Mouse (Mus musculus): ENCODE results near the gene Cpt1c. TPM values are rescaled to one million over a fixed set of nuclear protein-coding genes. Genes with fewer than 3 reads are reported as not detected.

Gene Cpt1c
- 110 and 111 TPM in 2 replicates for polyA plus RNA-seq (2012; rRNA removed)

GRCm38 (mm10) chr7:44974383-44975116 is at the start of gene Cpt1c:
Gene Cpt1c, minus strand, starts transcription at chr7:44974851.

GRCm38 (mm10) chr7:45017242-45018061 is 42.8 kb upstream of the Cpt1c start, which contains the start of gene Rras:
Gene Rras, plus strand, starts transcription at chr7:45017961.

GRCm38 (mm10) chr7:45015957-45016612 is 41.4 kb upstream of the Cpt1c start, which contains the start of gene Scaf1:
Gene Scaf1, minus strand, starts transcription at chr7:45016363.

DNA sequence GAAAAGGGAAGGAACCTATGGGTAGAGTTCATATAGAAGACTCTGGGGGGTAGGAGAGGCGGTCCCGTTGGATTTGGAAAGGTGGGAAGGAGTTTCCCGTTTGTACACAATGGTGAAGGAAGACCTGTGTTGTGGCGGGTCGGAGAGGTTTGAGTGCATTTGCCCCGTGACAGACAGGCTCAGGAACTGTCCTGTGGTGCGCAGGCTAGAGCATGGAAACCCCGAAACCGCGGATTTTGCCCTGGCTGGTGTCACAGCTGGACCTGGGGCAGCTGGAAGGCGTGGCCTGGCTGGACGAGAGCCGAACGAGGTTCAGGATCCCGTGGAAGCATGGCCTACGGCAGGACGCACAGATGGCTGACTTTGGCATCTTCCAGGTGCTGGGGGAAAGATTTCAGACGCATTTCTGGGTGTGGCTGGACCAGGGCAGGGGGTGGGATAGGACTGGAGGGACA is 23.9 kb upstream of the Cpt1c start, which contains the start of gene Bcl2l12:
TSS of gene Bcl2l12 (minus strand) at position 212 of the 455 bp plus-strand sequence.

GRCm38 (mm10) chr7:44997231-44997939 is 22.7 kb upstream of the Cpt1c start, which contains the start of gene Irf3:
Gene Irf3, plus strand, starts transcription at chr7:44997648.

DNA sequence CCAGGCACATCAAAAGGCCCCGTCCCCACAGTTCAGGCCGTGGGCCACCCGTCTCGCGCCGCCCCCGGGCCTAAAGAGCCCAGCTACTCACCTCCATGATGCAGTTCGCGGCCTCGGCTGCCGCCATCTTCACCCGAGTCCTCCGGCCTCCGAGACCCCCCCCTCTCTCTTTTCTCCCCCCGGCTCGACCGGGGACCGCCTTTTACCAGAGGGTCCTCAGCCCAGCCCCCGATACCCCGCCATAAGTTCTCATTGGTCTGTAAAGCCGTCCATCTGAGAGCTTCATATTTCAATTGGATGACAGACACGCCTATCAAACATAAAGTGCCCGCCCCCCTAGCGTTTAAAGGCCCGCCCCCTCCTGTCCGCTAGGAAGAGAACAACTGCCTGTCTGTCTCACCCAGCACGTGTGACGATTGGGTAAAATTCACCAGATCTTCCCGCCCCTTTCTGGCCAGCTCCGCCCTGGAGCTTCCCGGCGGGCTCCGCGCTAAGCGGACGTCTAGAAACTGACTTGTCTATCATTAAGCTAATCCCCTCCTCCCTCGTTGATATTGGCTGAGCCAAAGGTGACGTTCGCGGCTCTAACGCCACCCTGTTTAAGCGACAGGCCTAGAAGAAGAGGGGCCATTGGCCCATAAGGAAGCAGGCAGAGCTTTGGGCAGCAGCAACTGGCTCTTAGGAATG is 11.7 kb upstream of the Cpt1c start, which contains the start of gene Prmt1:
TSS of gene Prmt1 (minus strand) at position 377 of the 687 bp plus-strand sequence.

DNA sequence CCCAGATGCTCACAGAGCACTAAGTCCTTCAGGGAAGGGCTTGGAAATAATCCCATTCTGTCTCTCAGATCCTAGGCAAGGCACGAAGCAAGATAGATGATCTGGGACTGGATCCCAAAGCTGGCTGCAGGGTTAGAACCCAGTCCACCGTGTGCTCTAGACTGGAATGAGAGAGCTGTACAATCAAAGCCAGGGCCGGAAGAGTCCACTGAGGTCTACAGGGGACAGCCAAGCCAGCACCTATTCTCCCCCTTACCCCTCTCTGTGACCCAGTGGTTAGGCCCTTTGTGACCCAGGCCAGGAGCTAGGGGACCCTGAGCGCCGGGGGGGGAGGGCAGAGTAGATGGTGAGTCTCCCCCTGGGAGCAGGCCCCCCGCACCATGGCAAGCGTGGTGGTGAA is 31.7 kb downstream of the Cpt1c start, which contains the start of gene Tsks:
TSS of gene Tsks (plus strand) at position 301 of the 400 bp plus-strand sequence.

GRCm38 (mm10) chr7:44929204-44930151 is 45.2 kb downstream of the Cpt1c start, which contains the start of gene Ap2a1:
Gene Ap2a1, minus strand, starts transcription at chr7:44929496.

Other genes with a start within 250 kb of the Cpt1c start
- 35.3 and 40.3 TPM in 2 replicates for gene Vrk3, start 226.4 kb downstream of the Cpt1c start, polyA plus RNA-seq (2012; rRNA removed)
- gene Zfp473, start 223.8 kb downstream of the Cpt1c start, polyA plus RNA-seq (2012; rRNA removed) = 0.84 and 1.0 TPM in 2 replicates
- 72.4 and 77.2 TPM in 2 replicates for gene Nup62, start 158.8 kb downstream of the Cpt1c start, polyA plus RNA-seq (2012; rRNA removed)
- 0.54 and 0.94 TPM in 2 replicates for gene Il4i1, start 158.5 kb downstream of the Cpt1c start, polyA plus RNA-seq (2012; rRNA removed)
- 27.3 and 31.7 TPM in 2 replicates for gene Atf5, start 158.2 kb downstream of the Cpt1c start, polyA plus RNA-seq (2012; rRNA removed)
- 124 and 138 TPM in 2 replicates for gene Akt1s1, start 125.9 kb downstream of the Cpt1c start, polyA plus RNA-seq (2012; rRNA removed)
- gene Tbc1d17, start 125.8 kb downstream of the Cpt1c start, polyA plus RNA-seq (2012; rRNA removed) = 94.9 and 108 TPM in 2 replicates
- 37.0 and 37.3 TPM in 2 replicates for gene Pnkp, start 117.7 kb downstream of the Cpt1c start, polyA plus RNA-seq (2012; rRNA removed)
- gene Ptov1, start 105.1 kb downstream of the Cpt1c start, polyA plus RNA-seq (2012; rRNA removed) = 775 and 803 TPM in 2 replicates
- 175 and 202 TPM in 2 replicates for gene Med25, start 82.1 kb downstream of the Cpt1c start, polyA plus RNA-seq (2012; rRNA removed)
- gene Fuz, start 78.8 kb downstream of the Cpt1c start, polyA plus RNA-seq (2012; rRNA removed) = 33.8 and 34.7 TPM in 2 replicates
- 135 and 148 TPM in 2 replicates for gene Ap2a1, start 45.4 kb downstream of the Cpt1c start, polyA plus RNA-seq (2012; rRNA removed)
- 0.04 and 0.23 TPM in 2 replicates for gene Tsks, start 31.6 kb downstream of the Cpt1c start, polyA plus RNA-seq (2012; rRNA removed)
- 763 and 875 TPM in 2 replicates for gene Prmt1, start 11.7 kb upstream of the Cpt1c start, polyA plus RNA-seq (2012; rRNA removed)
- gene Irf3, start 22.8 kb upstream of the Cpt1c start, polyA plus RNA-seq (2012; rRNA removed) = 131 and 137 TPM in 2 replicates
- gene Bcl2l12, start 23.9 kb upstream of the Cpt1c start, polyA plus RNA-seq (2012; rRNA removed) = 31.9 and 33.7 TPM in 2 replicates
- 117 and 120 TPM in 2 replicates for gene Scaf1, start 41.5 kb upstream of the Cpt1c start, polyA plus RNA-seq (2012; rRNA removed)
- gene Rras, start 43.1 kb upstream of the Cpt1c start, polyA plus RNA-seq (2012; rRNA removed) = 18.7 and 27.8 TPM in 2 replicates
- 19.6 and 25.2 TPM in 2 replicates for gene Prr12, start 78.0 kb upstream of the Cpt1c start, polyA plus RNA-seq (2012; rRNA removed)
- gene Nosip, start 87.6 kb upstream of the Cpt1c start, polyA plus RNA-seq (2012; rRNA removed) = 88.9 and 93.3 TPM in 2 replicates
- gene Prrg2, start 87.8 kb upstream of the Cpt1c start, polyA plus RNA-seq (2012; rRNA removed) = 24.3 and 28.4 TPM in 2 replicates
- gene Rcn3, start 117.4 kb upstream of the Cpt1c start, polyA plus RNA-seq (2012; rRNA removed) = 110 and 224 TPM in 2 replicates
- gene Fcgrt, start 129.0 kb upstream of the Cpt1c start, polyA plus RNA-seq (2012; rRNA removed) = 15.9 and 27.0 TPM in 2 replicates
- gene Rps11, start 149.6 kb upstream of the Cpt1c start, polyA plus RNA-seq (2012; rRNA removed) = 611 and 637 TPM in 2 replicates
- gene Rpl13a, start 153.9 kb upstream of the Cpt1c start, polyA plus RNA-seq (2012; rRNA removed) = 2,227 and 2,905 TPM in 2 replicates
- gene Gm45713, start 161.4 kb upstream of the Cpt1c start, polyA plus RNA-seq (2012; rRNA removed) = 0.25 TPM in 2 replicates
- gene Flt3l, start 161.6 kb upstream of the Cpt1c start, polyA plus RNA-seq (2012; rRNA removed) = 7.7 and 10.8 TPM in 2 replicates
- gene Pih1d1, start 179.5 kb upstream of the Cpt1c start, polyA plus RNA-seq (2012; rRNA removed) = 129 and 134 TPM in 2 replicates
- gene Aldh16a1, start 179.7 kb upstream of the Cpt1c start, polyA plus RNA-seq (2012; rRNA removed) = 31.8 and 33.0 TPM in 2 replicates
- 12.2 and 25.0 TPM in 2 replicates for gene Slc17a7, start 189.1 kb upstream of the Cpt1c start, polyA plus RNA-seq (2012; rRNA removed)
- gene Gfy, start 204.7 kb upstream of the Cpt1c start, polyA plus RNA-seq (2012; rRNA removed) = 0.05 and 0.21 TPM in 2 replicates
- gene Pth2, start 206.1 kb upstream of the Cpt1c start, polyA plus RNA-seq (2012; rRNA removed) = 0.20 and 0.23 TPM in 2 replicates
- 0.88 and 1.1 TPM in 2 replicates for gene Ccdc155, start 230.0 kb upstream of the Cpt1c start, polyA plus RNA-seq (2012; rRNA removed)
- gene Dkkl1, start 237.3 kb upstream of the Cpt1c start, polyA plus RNA-seq (2012; rRNA removed) = 2.0 and 3.2 TPM in 2 replicates
- 257 and 271 TPM in 2 replicates for gene Tead2, start 240.9 kb upstream of the Cpt1c start, polyA plus RNA-seq (2012; rRNA removed)

All from central nervous system, embryonic 14 days (tissue).